ENCODE assay signal across 9 mouse cellular contexts in genomic region chr5:106824716-106825115, GRCm38 (mm10).
DNase-seq lines count a peak whose midpoint lies in the region; ATAC-seq and TF ChIP-seq lines count a peak whose summit lies in the region.
"Had no signal": no experiment of that assay in that cellular context is flagged by ENCODE, and none has a peak within 500 bp of the region (broad histone marks: within the 10 kb centered on the region; RNA-seq: fewer than 3 reads in every experiment).

No protein-coding gene starts in this region.

- 0 out of 2 replicates have a peak overlapping the region, but pooled peaks have one; percentile 62 for H3K4me2 ChIP-seq in heart, postnatal 0 days (ENCODE audit: low read depth, low read length)
- peak overlapping the region; percentile 52; the same call in 1 of the 2 replicates for H3K4me2 ChIP-seq in neural tube, embryonic 11.5 days (ENCODE audit: low read depth)
- H3K4me2 ChIP-seq in hindbrain, postnatal 0 days (ENCODE audit: low read depth, low read length) = peak overlapping the region; percentile 66

- H3K27me3 ChIP-seq in heart, postnatal 0 days (ENCODE audit: control insufficient read depth, insufficient read depth, low read length) = no peaks in the 10 kb centered on the region
- no peaks in the 10 kb centered on the region for H3K27me3 ChIP-seq in neural tube, embryonic 11.5 days (ENCODE audit: control insufficient read depth, insufficient read depth, low read length)
- no peaks in the 10 kb centered on the region for H3K27me3 ChIP-seq in hindbrain, postnatal 0 days (ENCODE audit: insufficient read depth, low read length)

- intact Hi-C loops in gastrocnemius, adult 2 months (cut with DNase I) = no loop called here

- H3K4me1 ChIP-seq in heart, postnatal 0 days (ENCODE audit: control insufficient read depth, insufficient read depth) = 0 out of 2 replicates have a peak, but pooled peaks cover 3% of the 10 kb centered on the region
- no peaks in the 10 kb centered on the region for H3K4me1 ChIP-seq in neural tube, embryonic 11.5 days (ENCODE audit: control insufficient read depth, insufficient read depth, low read length)
- H3K4me1 ChIP-seq in hindbrain, postnatal 0 days (ENCODE audit: insufficient read depth, low read length) = no peaks in the 10 kb centered on the region

- 79% methylated on average over 5 of the region's 5 CpGs for WGBS in heart, postnatal 0 days
- WGBS in neural tube, embryonic 11.5 days = 88% methylated on average over 5 of the region's 5 CpGs
- WGBS in hindbrain, postnatal 0 days = 53% methylated on average over 5 of the region's 5 CpGs

- no peak overlapping the region for H3K4me3 ChIP-seq in heart, postnatal 0 days (ENCODE audit: low read depth, low read length)
- H3K4me3 ChIP-seq in neural tube, embryonic 11.5 days (ENCODE audit: low read depth, low read length) = no peak overlapping the region
- peak overlapping the region; percentile 42; the same call in 1 of the 2 replicates for H3K4me3 ChIP-seq in hindbrain, postnatal 0 days (ENCODE audit: low read length)
- H3K4me3 ChIP-seq in gastrocnemius, adult 2 months = no peak overlapping the region

- no peak for TF ChIP-seq CTCF in heart, postnatal 0 days (IDR thresholded peaks at IDR 0.05; ENCODE audit: low read depth)
- no peak for TF ChIP-seq CTCF in hindbrain, postnatal 0 days (IDR thresholded peaks at IDR 0.05; ENCODE audit: low read depth)
- no peak for TF ChIP-seq CTCF in gastrocnemius, adult 2 months (IDR thresholded peaks at IDR 0.05)

- H3K9me3 ChIP-seq in heart, postnatal 0 days (replicated peaks; ENCODE audit: control insufficient read depth, low read length) = no peaks in the 10 kb centered on the region
- H3K9me3 ChIP-seq in neural tube, embryonic 11.5 days (ENCODE audit: control insufficient read depth, low read length) = no peaks in the 10 kb centered on the region
- no peaks in the 10 kb centered on the region for H3K9me3 ChIP-seq in hindbrain, postnatal 0 days (ENCODE audit: low read length)

- no peak overlapping the region for H3K9ac ChIP-seq in heart, postnatal 0 days (replicated peaks; ENCODE audit: low read depth, low read length)
- H3K9ac ChIP-seq in neural tube, embryonic 11.5 days (ENCODE audit: low read length) = no peak overlapping the region
- H3K9ac ChIP-seq in hindbrain, postnatal 0 days (replicated peaks; ENCODE audit: low read length) = peak overlapping the region; percentile 51; the same call in 1 of the 2 replicates

- H3K36me3 ChIP-seq in heart, postnatal 0 days (replicated peaks; ENCODE audit: control insufficient read depth, insufficient read depth, low read length) = no peaks in the 10 kb centered on the region
- H3K36me3 ChIP-seq in neural tube, embryonic 11.5 days (ENCODE audit: control insufficient read depth, insufficient read depth, low read length) = no peaks in the 10 kb centered on the region
- no peaks in the 10 kb centered on the region for H3K36me3 ChIP-seq in hindbrain, postnatal 0 days (ENCODE audit: insufficient read depth, low read length)

- no peak for ATAC-seq in heart, postnatal 0 days (ENCODE audit: insufficient read depth, low read depth)
- no peak for ATAC-seq in neural tube, embryonic 11.5 days (ENCODE audit: insufficient read depth, low FRiP score, low TSS enrichment)
- no peak for ATAC-seq in hindbrain, postnatal 0 days

- DNase-seq in heart, postnatal 0 days (ENCODE audit: low spot score) = no peak
- DNase-seq in heart, adult 8-10 months (ENCODE audit: low spot score) = no peak
- no peak for DNase-seq in neural tube, embryonic 11.5 days (ENCODE audit: low spot score)
- no peak for DNase-seq in neural tube, embryonic 10.5 days (ENCODE audit: extremely low spot score, low spot score)
- DNase-seq in hindbrain, postnatal 0 days (ENCODE audit: low spot score) = no peak
- no peak for DNase-seq in gastrocnemius, adult 2 months
- no peak for DNase-seq in embryo, embryonic 9.5 days (ENCODE audit: extremely low spot score)
- no peak for DNase-seq in adrenal gland, postnatal 4 days (ENCODE audit: low spot score in 2 of 2)
- DNase-seq: cerebellum, adult 9-11 months had no signal

- no peak overlapping the region for H3K27ac ChIP-seq in heart, postnatal 0 days (ENCODE audit: low read depth)
- H3K27ac ChIP-seq in neural tube, embryonic 11.5 days (ENCODE audit: low read depth, low read length) = no peak overlapping the region
- H3K27ac ChIP-seq in hindbrain, postnatal 0 days = peak overlapping the region; percentile 51; the same call in 1 of the 2 replicates
- H3K27ac ChIP-seq in gastrocnemius, adult 2 months = no peak overlapping the region

- no peak for TF ChIP-seq EP300 in heart, postnatal 0 days (IDR thresholded peaks at IDR 0.05; ENCODE audit: low read depth)
